In genomic region chr13:67683841-67684240, GRCm38 (mm10) we compare ENCODE assay signal across 8 mouse cellular contexts. TPM values are rescaled to one million over a fixed set of nuclear protein-coding genes. Genes with fewer than 3 reads are reported as not detected.
DNase-seq lines count a peak whose midpoint lies in the region; ATAC-seq and TF ChIP-seq lines count a peak whose summit lies in the region.
"Not testable (repeated sequence)": the region's sequence is repeated elsewhere in the genome, so short reads cannot be mapped to it uniquely, and the experiment has no call there.

No protein-coding gene starts in this region.

- not testable (repeated sequence) for H3K9me3 ChIP-seq in erythroblast, embryonic 14.5 days (ENCODE audit: control insufficient read depth, low read length); heart, embryonic 12.5 days (replicated peaks); limb, embryonic 13.5 days; lung, embryonic 16.5 days (ENCODE audit: control insufficient read depth, low read length); neural tube, embryonic 11.5 days (ENCODE audit: control insufficient read depth, low read length)

- TF ChIP-seq CTCF in Patski (IDR thresholded peaks at IDR 0.05): not testable (repeated sequence)

- H3K36me3 ChIP-seq in erythroblast, embryonic 14.5 days (ENCODE audit: control insufficient read depth); heart, embryonic 12.5 days; limb, embryonic 13.5 days; lung, embryonic 16.5 days (ENCODE audit: control insufficient read depth, insufficient read depth, low read length); neural tube, embryonic 11.5 days (ENCODE audit: control insufficient read depth, insufficient read depth, low read length): not testable (repeated sequence)

- not testable (repeated sequence) for H3K27ac ChIP-seq in heart, embryonic 12.5 days (ENCODE audit: poor library complexity, severe bottlenecking); limb, embryonic 13.5 days; lung, embryonic 16.5 days (ENCODE audit: low read length); neural tube, embryonic 11.5 days (ENCODE audit: low read depth, low read length)

- not testable (repeated sequence) for H3K9ac ChIP-seq in heart, embryonic 12.5 days; neural tube, embryonic 11.5 days (ENCODE audit: low read length)
- 0 out of 2 replicates have a peak overlapping the region, but pooled peaks have one; percentile 31 for H3K9ac ChIP-seq in limb, embryonic 13.5 days
- peak overlapping the region; percentile 49 for H3K9ac ChIP-seq in lung, embryonic 16.5 days (ENCODE audit: low read length)

- peak; percentile 58 for ATAC-seq in Patski
- ATAC-seq in heart, embryonic 12.5 days (ENCODE audit: insufficient number of reproducible peaks, low FRiP score): 0 out of 2 replicates have a peak, but pooled peaks have one; percentile 20
- ATAC-seq in inflammation-experienced regulatory T-cells, adult 6 months: peak; percentile 23
- peak; percentile 35; the same call in 1 of the 2 replicates for ATAC-seq in limb, embryonic 13.5 days (ENCODE audit: low FRiP score, low read depth)
- peak; percentile 37; the same call in 1 of the 2 replicates for ATAC-seq in lung, embryonic 16.5 days (ENCODE audit: low read depth)
- peak; percentile 32; the same call in 1 of the 2 replicates for ATAC-seq in neural tube, embryonic 11.5 days (ENCODE audit: insufficient read depth, low FRiP score, low TSS enrichment)

- peak overlapping the region; percentile 64 for H3K4me3 ChIP-seq in erythroblast, embryonic 14.5 days (replicated peaks)
- H3K4me3 ChIP-seq in heart, embryonic 12.5 days: peak overlapping the region; percentile 93
- peak overlapping the region; percentile 78 for H3K4me3 ChIP-seq in limb, embryonic 13.5 days
- peak overlapping the region; percentile 76 for H3K4me3 ChIP-seq in lung, embryonic 16.5 days (ENCODE audit: low read length)
- H3K4me3 ChIP-seq in neural tube, embryonic 11.5 days (ENCODE audit: low read depth, low read length): peak overlapping the region; percentile 60

- peaks cover 10% of the 10 kb centered on the region for H3K4me1 ChIP-seq in erythroblast, embryonic 14.5 days (ENCODE audit: control insufficient read depth)
- not testable (repeated sequence) for H3K4me1 ChIP-seq in heart, embryonic 12.5 days (replicated peaks); limb, embryonic 13.5 days; lung, embryonic 16.5 days (replicated peaks; ENCODE audit: control insufficient read depth, insufficient read depth, low read length); neural tube, embryonic 11.5 days (ENCODE audit: control insufficient read depth, insufficient read depth, low read length)

- not testable (repeated sequence) for H3K27me3 ChIP-seq in Patski; erythroblast, embryonic 14.5 days (ENCODE audit: control insufficient read depth); heart, embryonic 12.5 days (replicated peaks); limb, embryonic 13.5 days; lung, embryonic 16.5 days (ENCODE audit: control insufficient read depth, insufficient read depth, low read depth, low read length); neural tube, embryonic 11.5 days (ENCODE audit: control insufficient read depth, insufficient read depth, low read length)

- H3K4me2 ChIP-seq in heart, embryonic 12.5 days: peak overlapping the region; percentile 86; the same call in 1 of the 2 replicates
- H3K4me2 ChIP-seq in limb, embryonic 13.5 days (replicated peaks): peak overlapping the region; percentile 78
- peak overlapping the region; percentile 69 for H3K4me2 ChIP-seq in lung, embryonic 16.5 days (ENCODE audit: low read depth, low read length)
- H3K4me2 ChIP-seq in neural tube, embryonic 11.5 days (ENCODE audit: low read depth): not testable (repeated sequence)

- in situ Hi-C loops in Patski (cut with MboI; ENCODE audit: low pct_unique_long_range_greater_than_20kb): loop anchor here (10.0 kb wide), 1 partner anchor 49 kb away; the partner anchor contains the start of genes Gm49345 and Zfp729a

- POLR2A ChIA-PET in Patski (lab: Charles Lee): interaction anchor here (1.1 kb wide), 1 partner anchor 40 kb away, joined by 4 read pairs; no protein-coding TSS in a partner anchor

- peak; percentile 1 for DNase-seq in Patski (ENCODE audit: low read depth, low spot score)
- not testable (repeated sequence) for DNase-seq in neural tube, embryonic 11.5 days (ENCODE audit: low spot score)
- DNase-seq in telencephalon, adult 2 months (ENCODE audit: low read depth, low spot score): peak; percentile 12

- WGBS in heart, embryonic 12.5 days: 79% methylated on average over 2 of the region's 2 CpGs
- WGBS in limb, embryonic 13.5 days: 78% methylated on average over 2 of the region's 2 CpGs
- WGBS in lung, embryonic 16.5 days: 65% methylated on average over 2 of the region's 2 CpGs
- WGBS in neural tube, embryonic 11.5 days: 88% methylated on average over 2 of the region's 2 CpGs

- CTCF ChIA-PET in Patski (lab: Charles Lee): interaction anchor here (0.6 to 1.1 kb wide), 3 partner anchors 33 to 47 kb away, joined by 3 to 4 read pairs (median 3); no protein-coding TSS in a partner anchor

RNA-seq across cellular contexts. Expression of gene Zfp738, which starts 3.0 kb away (rescaled TPM):
- polyA plus RNA-seq in Patski (2021): 6.8 TPM
- polyA plus RNA-seq in erythroblast, embryonic 14.5 days (2012): 0.02 TPM in 1 of 2 replicates, not detected in the other
- 7.5 and 7.8 TPM in 2 replicates for polyA plus RNA-seq in heart, embryonic 12.5 days (2016; fragmentation: Nextera tagmentation; extraction: Ambion mirVana)
- 10 to 100 TPM; 15.4 to 22.5 (median 20.1) TPM for polyA plus RNA-seq in inflammation-experienced regulatory T-cells, adult 6 months (2017; shearing (Covaris generic))
- polyA plus RNA-seq in limb, embryonic 13.5 days (2015; fragmentation: Nextera tagmentation; extraction: Ambion mirVana): 14.8 and 16.8 TPM in 2 replicates
- 11.6 and 12.9 TPM in 2 replicates for polyA plus RNA-seq in lung, embryonic 16.5 days (2015; fragmentation: Nextera tagmentation; extraction: Ambion mirVana)
- 12.8 and 13.6 TPM in 2 replicates for polyA plus RNA-seq in neural tube, embryonic 11.5 days (2014; fragmentation: Nextera tagmentation; extraction: Ambion mirVana)

RNA-seq across cellular contexts. Expression of gene Zfp65, which starts 45.1 kb away (rescaled TPM):
- polyA plus RNA-seq in Patski (2021): 11.8 TPM
- 0.03 TPM in 1 of 2 replicates, not detected in the other for polyA plus RNA-seq in erythroblast, embryonic 14.5 days (2012)
- 4.2 and 5.0 TPM in 2 replicates for polyA plus RNA-seq in heart, embryonic 12.5 days (2016; fragmentation: Nextera tagmentation; extraction: Ambion mirVana)
- polyA plus RNA-seq in inflammation-experienced regulatory T-cells, adult 6 months (2017; shearing (Covaris generic)): 1 to 10 TPM; 4.2 to 7.9 (median 6.5) TPM
- polyA plus RNA-seq in limb, embryonic 13.5 days (2015; fragmentation: Nextera tagmentation; extraction: Ambion mirVana): 8.0 and 8.1 TPM in 2 replicates
- 5.6 and 6.8 TPM in 2 replicates for polyA plus RNA-seq in lung, embryonic 16.5 days (2015; fragmentation: Nextera tagmentation; extraction: Ambion mirVana)
- polyA plus RNA-seq in neural tube, embryonic 11.5 days (2014; fragmentation: Nextera tagmentation; extraction: Ambion mirVana): 3.2 and 4.4 TPM in 2 replicates

RNA-seq across cellular contexts. Expression of gene Zfp729a, which starts 46.2 kb away (rescaled TPM):
- polyA plus RNA-seq in Patski (2021): 4.4 TPM
- under 0.01 and 0.01 TPM in 2 replicates for polyA plus RNA-seq in erythroblast, embryonic 14.5 days (2012)
- 1.7 and 2.3 TPM in 2 replicates for polyA plus RNA-seq in heart, embryonic 12.5 days (2016; fragmentation: Nextera tagmentation; extraction: Ambion mirVana)
- 10 to 100 TPM; 10.1 to 12.7 (median 11.7) TPM for polyA plus RNA-seq in inflammation-experienced regulatory T-cells, adult 6 months (2017; shearing (Covaris generic))
- 3.2 and 3.6 TPM in 2 replicates for polyA plus RNA-seq in limb, embryonic 13.5 days (2015; fragmentation: Nextera tagmentation; extraction: Ambion mirVana)
- 2.5 and 2.6 TPM in 2 replicates for polyA plus RNA-seq in lung, embryonic 16.5 days (2015; fragmentation: Nextera tagmentation; extraction: Ambion mirVana)
- polyA plus RNA-seq in neural tube, embryonic 11.5 days (2014; fragmentation: Nextera tagmentation; extraction: Ambion mirVana): 3.2 and 4.0 TPM in 2 replicates

RNA-seq across cellular contexts. Expression of gene Gm49345, which starts 46.3 kb away (rescaled TPM):
- 1.2 TPM for polyA plus RNA-seq in Patski (2021)
- not detected in 2 replicates for polyA plus RNA-seq in erythroblast, embryonic 14.5 days (2012)
- polyA plus RNA-seq in heart, embryonic 12.5 days (2016; fragmentation: Nextera tagmentation; extraction: Ambion mirVana): not detected in 2 replicates
- polyA plus RNA-seq in inflammation-experienced regulatory T-cells, adult 6 months (2017; shearing (Covaris generic)): 1 to 10 TPM in 2 of 3 experiments, not detected in 1; 6.0 to 8.1 TPM
- 0.59 TPM in 1 of 2 replicates, not detected in the other for polyA plus RNA-seq in limb, embryonic 13.5 days (2015; fragmentation: Nextera tagmentation; extraction: Ambion mirVana)
- 0.69 TPM in 1 of 2 replicates, not detected in the other for polyA plus RNA-seq in lung, embryonic 16.5 days (2015; fragmentation: Nextera tagmentation; extraction: Ambion mirVana)
- not detected in 2 replicates for polyA plus RNA-seq in neural tube, embryonic 11.5 days (2014; fragmentation: Nextera tagmentation; extraction: Ambion mirVana)
